Mouse (Mus musculus) c-Kit-negative CD71-positive TER-119-positive erythroid progenitor cells, embryonic 14.5 days (primary cell): ENCODE data around the gene Flywch1.

ENCODE experiments used
- DNase-seq: peaks from one replicate; pipeline ENCODE4 v3.0.0-alpha.2; 2013; ENCODE audit warnings: low read depth, low spot score

The Flywch1 gene

DNA sequence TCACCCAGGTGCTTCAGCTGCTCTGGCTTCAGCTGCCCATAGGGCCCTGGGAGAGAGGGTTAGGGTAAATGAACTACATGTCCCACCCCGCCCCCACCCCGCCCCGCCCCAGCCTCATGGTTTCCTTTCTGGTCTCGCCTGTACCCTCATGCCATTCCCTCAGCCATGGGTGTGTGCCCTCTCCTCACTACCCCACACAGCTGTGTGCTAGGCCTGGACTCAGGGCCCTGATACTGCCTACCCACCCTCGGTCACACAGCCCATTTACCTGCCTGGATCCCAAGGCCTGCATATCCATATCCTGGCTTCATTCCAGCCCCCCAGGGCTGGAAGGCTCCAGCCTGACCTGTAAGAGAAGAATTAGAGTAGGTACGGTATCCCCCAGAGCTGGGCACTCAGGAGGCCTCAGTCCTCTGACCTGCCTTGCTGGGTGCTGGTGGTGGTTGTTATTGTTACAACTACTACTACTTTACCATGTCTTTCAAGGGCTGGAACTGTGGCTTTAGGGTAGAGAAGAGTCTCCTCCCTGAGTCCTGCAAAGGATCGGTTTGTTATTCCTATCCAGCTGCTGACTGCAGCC lies 65.8 kb downstream of the Flywch1 start:
- no peak for DNase-seq

DNA sequence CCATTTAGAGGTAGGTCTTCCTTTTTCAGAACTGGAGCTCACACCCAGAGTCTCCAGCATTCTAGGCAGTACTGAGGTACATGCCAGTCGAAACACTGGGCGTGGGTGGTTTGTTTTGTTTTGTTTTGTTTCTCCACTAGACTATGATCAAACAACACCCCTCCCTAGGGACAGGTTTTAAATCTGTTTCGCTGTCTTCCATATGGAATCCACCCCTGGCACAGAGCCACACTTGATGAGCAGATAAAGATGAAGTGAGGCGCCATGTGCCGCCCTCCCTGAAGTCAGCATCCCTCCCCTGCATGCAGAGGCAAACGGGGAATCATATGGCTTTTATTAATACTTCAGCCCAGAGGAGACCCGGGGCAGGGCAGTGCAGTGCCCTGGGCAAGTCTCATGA lies 66.7 kb downstream of the Flywch1 start:
- DNase-seq: no peak

DNA sequence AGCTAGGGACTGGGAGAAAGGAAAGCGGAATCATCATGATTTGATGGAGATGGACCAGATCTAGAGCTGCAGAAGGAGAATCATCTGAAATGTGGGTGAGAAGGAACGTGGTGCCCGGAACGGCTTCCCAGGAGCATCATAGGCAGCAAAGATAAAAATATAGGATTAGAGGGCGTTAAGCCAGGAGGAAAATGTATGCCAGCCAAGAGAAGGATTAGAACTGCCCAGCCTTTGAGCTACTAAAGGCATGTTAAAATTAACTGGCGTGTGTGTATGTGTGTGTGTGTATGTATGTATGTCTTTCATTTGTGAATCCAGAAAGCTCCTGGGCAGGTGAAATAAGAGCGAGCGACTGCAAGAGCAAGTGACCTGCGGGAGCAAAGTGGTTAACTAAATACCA lies 68.1 kb downstream of the Flywch1 start:
- no peak for DNase-seq
